Mouse (Mus musculus) thymus, adult 18-20 months (tissue): Measurements from ENCODE around the gene Wdr35.

Experiments
- DNase-seq, 2 experiments: peaks; one replicate each; pipeline ENCODE4 v3.0.0; 2022; ENCODE audit warnings: mixed read lengths in 2 of 2

Wdr35 gene

DNA sequence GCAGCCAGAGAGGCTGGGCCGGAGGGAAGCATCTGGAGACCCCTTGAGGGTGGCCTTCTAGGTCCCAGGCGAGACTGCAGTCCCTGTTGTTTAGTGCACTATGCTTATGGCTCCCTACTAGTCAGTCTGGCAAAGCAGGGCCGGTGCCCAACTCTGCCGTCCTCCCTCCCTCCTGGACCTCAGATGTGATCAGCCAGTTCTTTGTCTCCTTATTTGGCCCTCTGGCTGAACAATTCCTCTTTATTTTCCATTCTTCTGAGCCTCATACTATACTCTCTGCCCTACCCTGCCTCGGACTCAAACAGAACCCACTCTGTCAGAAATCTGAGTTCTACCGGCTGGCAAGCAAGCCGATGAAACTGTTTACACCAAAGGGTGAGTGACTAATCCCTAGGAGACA is 79.7 kb downstream of the Wdr35 start:
- no peak for DNase-seq

DNA sequence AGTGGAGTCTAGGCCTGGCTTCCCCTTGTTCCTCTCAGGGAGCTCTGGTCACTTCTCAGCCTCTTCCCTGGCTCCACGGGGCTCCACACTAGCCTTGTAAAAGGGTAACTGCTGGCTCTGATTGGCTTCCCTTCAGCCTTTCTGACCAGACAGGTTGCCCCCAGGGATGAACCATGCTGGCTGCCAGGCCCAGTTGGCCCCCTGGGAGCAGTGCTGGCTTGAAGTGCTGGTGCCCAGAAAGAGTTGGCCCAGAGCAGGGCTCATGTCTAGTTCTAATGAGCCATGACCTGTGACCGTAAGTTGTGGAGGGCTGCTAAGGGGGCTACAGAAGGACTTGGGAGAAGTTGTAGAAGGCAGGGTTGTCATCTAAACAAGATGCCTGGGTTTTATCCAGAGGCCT is 80.3 kb downstream of the Wdr35 start:
- no peak for DNase-seq

DNA sequence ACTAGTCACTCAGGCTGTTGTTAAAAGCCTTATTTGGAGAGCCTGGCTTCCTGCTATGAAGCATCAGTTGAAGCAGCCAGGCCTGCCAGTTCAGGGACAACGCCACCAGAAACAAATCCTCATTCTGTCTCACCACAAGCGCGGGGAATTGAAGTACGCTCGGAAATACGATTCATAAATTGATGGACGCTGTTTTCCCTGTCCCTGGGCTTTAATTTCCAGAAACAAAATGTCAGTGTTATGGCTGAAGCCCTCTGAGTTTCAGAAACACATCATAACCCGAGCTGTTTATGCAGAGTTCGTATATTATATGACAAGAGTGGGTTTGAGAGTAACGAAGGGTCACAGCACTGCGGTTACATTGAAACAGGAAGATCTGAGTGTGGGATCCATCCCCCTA is 81.6 kb downstream of the Wdr35 start:
- no peak for DNase-seq

DNA sequence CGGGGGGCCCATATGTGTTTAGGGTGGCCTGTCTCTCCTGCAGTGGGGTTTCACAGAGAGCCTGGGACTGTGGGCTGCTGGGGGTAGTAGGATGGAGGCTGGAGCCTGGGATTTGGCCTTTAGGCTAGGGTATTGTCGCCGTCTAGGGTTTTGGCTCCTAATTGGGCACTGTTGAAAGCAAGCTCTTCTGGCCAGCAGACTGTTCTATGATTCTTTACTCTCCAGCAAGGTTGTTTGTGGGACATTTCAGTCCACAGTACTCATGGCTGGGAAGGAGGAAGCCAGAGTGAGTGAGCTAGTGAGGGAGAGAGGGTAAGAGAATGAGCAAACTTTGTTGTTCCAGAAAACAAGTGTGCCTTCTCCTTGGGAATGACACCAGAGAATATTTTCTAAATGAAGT is 85.8 kb downstream of the Wdr35 start:
- DNase-seq = no peak

DNA sequence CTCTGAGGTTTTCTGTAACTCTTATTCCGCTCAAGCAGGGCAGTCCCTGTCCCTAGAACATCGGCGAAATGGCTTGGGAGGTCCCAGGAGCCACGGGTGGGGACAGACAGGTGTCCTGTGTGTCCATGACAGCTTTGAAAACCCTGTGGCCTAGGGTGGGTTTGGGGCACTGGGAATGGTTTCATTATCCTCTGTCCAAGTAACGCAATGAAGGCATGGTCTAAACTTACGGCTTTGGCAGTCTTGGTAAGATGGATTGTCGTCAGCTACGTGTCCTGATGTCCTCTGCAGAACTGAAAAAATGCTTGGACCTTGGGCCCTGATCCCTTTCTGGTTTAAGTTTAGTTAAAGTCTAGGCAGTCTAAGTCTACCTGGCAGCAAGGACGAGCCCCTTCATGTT is 86.3 kb downstream of the Wdr35 start:
- no peak for DNase-seq

GRCm38 (mm10) chr12:9063611-9064010 is 89.9 kb downstream of the Wdr35 start:
- no peak for DNase-seq

GRCm38 (mm10) chr12:9071058-9071457 is 97.4 kb downstream of the Wdr35 start:
- DNase-seq = no peak

DNA sequence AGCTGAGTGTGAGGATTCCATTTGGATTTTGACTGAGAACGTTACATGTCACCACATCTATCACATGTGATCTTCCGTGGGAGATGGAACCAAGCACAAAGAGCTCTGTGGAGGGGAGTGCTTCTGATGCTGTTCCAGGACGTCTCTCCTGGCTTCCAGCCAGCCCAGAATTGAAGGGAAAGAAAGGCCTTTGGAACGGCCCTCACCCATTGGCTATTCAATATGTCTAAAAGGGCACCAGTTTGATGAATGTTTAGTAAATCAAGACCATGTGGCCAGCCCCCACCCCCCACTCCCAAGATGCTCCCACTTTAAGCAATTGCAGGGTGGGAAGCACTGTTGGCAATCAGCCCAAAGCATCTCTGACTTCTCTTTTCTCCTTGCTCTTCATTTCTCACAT is 97.8 kb downstream of the Wdr35 start:
- DNase-seq = no peak

DNA sequence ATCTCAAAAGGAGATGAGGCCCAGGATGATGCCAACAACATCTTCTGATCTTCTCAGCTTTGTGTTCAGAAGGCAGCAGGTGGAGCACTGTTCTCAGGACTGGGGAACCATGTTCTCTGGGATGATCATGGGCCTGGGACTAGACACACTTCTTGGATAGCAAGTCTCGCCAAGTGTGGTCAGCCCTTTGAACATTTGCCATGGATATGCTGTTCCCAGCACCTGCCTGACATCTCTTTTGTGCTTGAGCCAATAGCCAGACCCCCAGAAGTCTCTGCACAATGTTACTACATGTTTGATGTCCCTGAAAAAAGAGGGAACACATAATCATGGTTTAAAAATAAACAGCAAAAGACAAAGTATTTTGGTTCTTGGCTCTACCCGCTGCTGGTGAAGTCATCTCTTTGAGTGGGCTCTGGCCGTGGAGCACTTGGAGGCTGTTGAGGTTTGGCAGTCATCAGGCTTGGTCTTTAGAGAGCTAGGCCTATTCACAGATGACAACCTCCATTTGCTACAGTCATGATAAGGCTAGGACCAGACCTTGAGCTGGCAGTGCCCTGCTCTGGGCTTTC is 103.9 kb downstream of the Wdr35 start:
- no peak for DNase-seq
